Mouse (Mus musculus) forebrain, embryonic 13.5 days (tissue): ENCODE data around the gene Usp3. TPM values are rescaled to one million over a fixed set of nuclear protein-coding genes. Genes with fewer than 3 reads are reported as not detected.

Experiments
- ATAC-seq: fragments of 200-750 bp; cut with Nextera tagmentation; 2 replicates; pipeline ENCODE4 v1.8.0; 2017
- H3K27ac ChIP-seq: fragments of 300-500 bp; sonication (generic); 2 replicates; pipeline ENCODE4 v1.5.1; 2015; ENCODE audit warnings: inconsistent platforms, mild to moderate bottlenecking, moderate library complexity
- H3K27me3 ChIP-seq: fragments of 300-500 bp; sonication (generic); 2 replicates; pipeline ENCODE4 v1.6.1; 2015; ENCODE audit warnings: mild to moderate bottlenecking, inconsistent platforms
- H3K36me3 ChIP-seq: fragments of 300-500 bp; sonication (generic); 2 replicates; pipeline ENCODE4 v1.6.1; 2015; ENCODE audit warnings: mild to moderate bottlenecking, inconsistent platforms; ENCODE audit not compliant: poor library complexity, severe bottlenecking
- H3K4me1 ChIP-seq: fragments of 300-500 bp; sonication (generic); 2 replicates; pipeline ENCODE4 v1.6.1; 2015; ENCODE audit warnings: inconsistent platforms
- H3K4me2 ChIP-seq: fragments of 300-500 bp; sonication (generic); 2 replicates; pipeline ENCODE4 v1.6.1; 2015; ENCODE audit warnings: inconsistent platforms, mild to moderate bottlenecking, moderate library complexity
- H3K4me3 ChIP-seq: fragments of 300-500 bp; sonication (generic); 2 replicates; pipeline ENCODE4 v1.5.1; 2015; ENCODE audit warnings: mild to moderate bottlenecking, inconsistent platforms
- H3K9ac ChIP-seq: fragments of 300-500 bp; sonication (generic); 2 replicates; pipeline ENCODE4 v1.6.1; 2015; ENCODE audit warnings: mild to moderate bottlenecking, inconsistent platforms
- H3K9me3 ChIP-seq: fragments of 300-500 bp; sonication (generic); replicated peaks from 2 replicates; pipeline ENCODE4 v1.6.1; 2016; ENCODE audit warnings: inconsistent platforms
- WGBS: fragments of 180-500 bp; shearing (Covaris S2); methylation state at CpG from one replicate; pipeline ENCODE4 v1.1.7; 2015; 5-methylcytosine and 5-hydroxymethylcytosine counted together
- polyA plus RNA-seq: library from polyadenylated mRNA; unstranded; fragments of >200 nt; fragmentation: Nextera tagmentation; extraction: Ambion mirVana; gene quantifications from 2 replicates; pipeline ENCODE4 v1.2.1, GENCODE M21; 2015

The Usp3 gene
- polyA plus RNA-seq, 1 experiment from 2014 or later, result 127 TPM

DNA sequence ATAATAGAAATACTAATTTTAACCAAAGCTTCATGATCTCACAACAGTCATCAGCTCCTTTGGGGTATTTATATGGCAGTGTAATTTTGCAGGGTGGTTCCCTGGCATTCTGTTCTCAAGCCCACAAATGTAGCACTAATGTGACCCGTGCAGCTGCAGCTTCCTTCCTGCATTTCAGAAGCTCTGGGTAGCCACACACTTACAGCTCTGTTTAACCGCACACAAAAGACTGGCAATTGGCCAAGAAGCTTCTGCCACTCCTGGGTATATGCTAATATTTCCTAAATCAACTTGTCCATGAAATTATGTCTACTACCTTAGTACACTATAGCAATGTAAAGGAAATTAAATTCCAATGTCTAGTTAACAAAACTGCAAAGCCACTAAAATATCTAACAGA, 32.6 kb downstream of the Usp3 start:
- no peaks in the 10 kb centered on the region for H3K9me3 ChIP-seq
- peaks cover 3% of the 10 kb centered on the region; the same call in 1 of the 2 replicates for H3K36me3 ChIP-seq
- peak overlapping the region; percentile 74 for H3K27ac ChIP-seq
- ATAC-seq, result peak; percentile 76
- H3K4me3 ChIP-seq, result no peak overlapping the region
- H3K27me3 ChIP-seq, result no peaks in the 10 kb centered on the region
- peaks cover 16% of the 10 kb centered on the region for H3K4me1 ChIP-seq
- WGBS, result 11% methylated on average over 2 of the region's 2 CpGs
- no peak overlapping the region for H3K4me2 ChIP-seq
- no peak overlapping the region for H3K9ac ChIP-seq

DNA sequence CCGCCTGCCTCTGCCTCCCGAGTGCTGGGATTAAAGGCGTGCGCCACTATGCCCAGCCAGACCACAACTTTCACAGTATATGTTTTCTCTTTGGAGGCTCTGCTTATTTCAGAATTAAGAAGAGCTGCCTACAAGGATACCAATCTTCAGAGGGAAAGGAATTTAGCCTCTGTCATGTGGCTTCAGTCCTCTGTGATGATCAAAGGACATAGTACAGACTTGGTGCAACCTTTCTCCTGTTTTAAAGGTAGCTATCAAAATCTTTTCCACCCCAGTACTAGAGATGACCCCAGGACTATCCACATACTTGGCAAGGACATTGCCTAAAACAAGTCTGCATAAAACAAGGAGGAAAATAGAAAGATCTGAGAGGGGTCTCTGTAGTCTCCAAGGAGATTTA, 34.0 kb downstream of the Usp3 start:
- WGBS, result 100% methylated on average over 4 of the region's 4 CpGs
- ATAC-seq, result no peak
- Histone ChIP-seq H3K4me1 (peaks cover 16% of the 10 kb centered on the region), H3K27ac (no peak overlapping the region), H3K4me3 (no peak overlapping the region), H3K27me3 (no peaks in the 10 kb centered on the region), H3K4me2 (no peak overlapping the region), H3K36me3 (peaks cover 9% of the 10 kb centered on the region), H3K9ac (no peak overlapping the region), H3K9me3 (no peaks in the 10 kb centered on the region)

DNA sequence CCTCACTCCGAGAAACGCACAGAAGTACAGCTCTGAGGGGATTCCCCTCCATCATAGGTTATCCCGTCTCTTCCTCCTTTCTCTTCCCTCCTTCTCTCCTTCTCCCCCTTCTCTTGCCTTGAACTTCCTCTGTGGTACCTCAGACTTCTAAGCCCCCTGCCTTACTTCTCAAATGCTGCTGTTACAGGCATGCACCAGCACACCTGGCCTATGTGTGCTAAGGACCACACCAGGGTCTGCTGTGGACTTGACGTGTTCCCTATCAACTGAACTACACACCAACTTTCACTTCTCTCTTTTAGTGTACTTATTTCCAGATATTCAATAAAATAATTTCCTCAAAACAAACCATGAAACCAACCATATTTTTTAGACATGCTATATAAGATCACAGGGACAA, 50.2 kb downstream of the Usp3 start:
- no peak overlapping the region for H3K9ac ChIP-seq
- H3K9me3 ChIP-seq, result no peaks in the 10 kb centered on the region
- H3K4me1 ChIP-seq, result peaks cover 2% of the 10 kb centered on the region
- peaks cover 73% of the 10 kb centered on the region for H3K36me3 ChIP-seq
- no peak overlapping the region for H3K27ac ChIP-seq
- no peak overlapping the region for H3K4me3 ChIP-seq
- ATAC-seq, result no peak
- no peak overlapping the region for H3K4me2 ChIP-seq
- 84% methylated on average over 4 of the region's 4 CpGs for WGBS
- H3K27me3 ChIP-seq, result no peaks in the 10 kb centered on the region

GRCm38 (mm10) chr9:66521595-66521994, 71.3 kb downstream of the Usp3 start:
- H3K4me2 ChIP-seq, result no peak overlapping the region
- no peak for ATAC-seq
- no peak overlapping the region for H3K4me3 ChIP-seq
- no peak overlapping the region for H3K27ac ChIP-seq
- H3K27me3 ChIP-seq, result no peaks in the 10 kb centered on the region
- peaks cover 3% of the 10 kb centered on the region; the same call in 1 of the 2 replicates for H3K4me1 ChIP-seq
- H3K9me3 ChIP-seq, result no peaks in the 10 kb centered on the region
- WGBS, result 98% methylated on average over 3 of the region's 3 CpGs
- peaks cover 96% of the 10 kb centered on the region for H3K36me3 ChIP-seq
- H3K9ac ChIP-seq, result no peak overlapping the region

DNA sequence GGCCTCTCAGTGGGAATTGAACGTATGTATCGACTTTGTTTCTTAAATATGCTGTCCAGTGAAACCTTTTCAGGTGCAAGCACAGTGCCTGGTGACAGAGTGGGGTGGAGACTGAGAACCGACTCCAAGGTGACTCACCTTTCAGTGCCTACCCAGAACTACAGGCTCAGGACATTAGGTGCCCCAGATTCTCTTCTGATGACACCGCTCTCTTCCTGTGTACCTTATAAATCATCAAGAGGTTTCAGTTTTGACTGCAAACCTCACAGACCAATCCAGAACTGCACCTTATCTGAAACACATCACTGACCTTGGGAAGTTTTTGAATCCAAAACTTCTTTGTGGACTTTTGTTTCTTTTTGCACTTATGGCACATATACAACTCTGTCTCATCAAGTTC, 72.6 kb downstream of the Usp3 start:
- H3K4me1 ChIP-seq, result peaks cover 3% of the 10 kb centered on the region; the same call in 1 of the 2 replicates
- H3K27me3 ChIP-seq, result no peaks in the 10 kb centered on the region
- no peak overlapping the region for H3K4me3 ChIP-seq
- no peak overlapping the region for H3K27ac ChIP-seq
- ATAC-seq, result no peak
- H3K36me3 ChIP-seq, result peaks cover 94% of the 10 kb centered on the region
- H3K9ac ChIP-seq, result no peak overlapping the region
- H3K9me3 ChIP-seq, result no peaks in the 10 kb centered on the region
- WGBS, result 93% methylated on average over 4 of the region's 4 CpGs
- H3K4me2 ChIP-seq, result no peak overlapping the region

DNA sequence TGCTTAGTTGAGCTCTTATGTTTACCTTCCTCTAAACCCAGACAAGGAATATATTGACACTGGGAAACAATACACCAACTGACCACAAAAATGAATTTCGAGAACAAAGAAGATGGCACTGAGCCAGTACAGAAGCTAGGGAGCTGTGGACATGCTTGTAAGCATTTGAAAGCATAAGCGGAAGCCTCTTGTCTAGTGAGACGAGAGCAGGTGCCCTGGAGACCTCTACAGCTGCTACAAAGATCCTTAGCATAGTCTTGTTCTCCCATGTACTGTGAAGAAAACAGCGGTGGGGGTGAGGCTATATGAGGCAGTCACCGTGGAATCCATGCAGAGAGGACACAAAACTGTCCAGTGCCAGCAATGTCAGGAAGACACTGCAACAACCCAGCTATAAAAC, 74.0 kb downstream of the Usp3 start:
- WGBS, result 63% methylated on average over 5 of the region's 5 CpGs
- Histone ChIP-seq H3K4me2 (no peak overlapping the region), H3K4me3 (no peak overlapping the region), H3K36me3 (peaks cover 97% of the 10 kb centered on the region), H3K27ac (peak overlapping the region; percentile 42; the same call in 1 of the 2 replicates), H3K9me3 (no peaks in the 10 kb centered on the region), H3K9ac (no peak overlapping the region), H3K27me3 (no peaks in the 10 kb centered on the region), H3K4me1 (peaks cover 7% of the 10 kb centered on the region; the same call in 1 of the 2 replicates)
- no peak for ATAC-seq

- ATAC-seq, result no peak
- peaks cover 93% of the 10 kb centered on the region for H3K36me3 ChIP-seq
- no peaks in the 10 kb centered on the region for H3K9me3 ChIP-seq
- H3K4me3 ChIP-seq, result no peak overlapping the region
- H3K9ac ChIP-seq, result no peak overlapping the region
- H3K4me2 ChIP-seq, result no peak overlapping the region
- peaks cover 12% of the 10 kb centered on the region; the same call in 1 of the 2 replicates for H3K4me1 ChIP-seq
- no peaks in the 10 kb centered on the region for H3K27me3 ChIP-seq
- no peak overlapping the region for H3K27ac ChIP-seq
- WGBS, result 93% methylated on average over 5 of the region's 5 CpGs
These were observed 74.7 kb downstream of the Usp3 start for GRCm38 (mm10) chr9:66518251-66518650.

DNA sequence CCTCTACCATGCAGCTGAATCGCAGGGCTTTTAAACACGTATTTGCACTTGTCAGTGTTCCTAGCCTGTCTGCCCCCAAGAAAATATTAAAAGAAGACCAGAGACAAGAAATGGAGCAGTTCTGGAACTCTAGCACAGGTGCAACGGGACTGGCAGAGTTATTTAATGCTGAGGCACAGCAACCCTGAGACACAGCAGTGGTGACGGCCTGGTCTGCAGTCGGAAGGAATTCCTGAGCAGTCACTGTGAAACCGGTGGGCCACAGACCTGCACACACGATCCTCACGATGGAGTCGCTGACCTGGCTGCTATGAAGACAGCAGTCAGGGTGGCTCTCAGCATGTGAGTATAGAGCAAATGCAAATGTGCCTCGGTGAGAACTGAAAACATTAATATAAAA, 75.2 kb downstream of the Usp3 start:
- Histone ChIP-seq H3K4me1 (peaks cover 17% of the 10 kb centered on the region; the same call in 1 of the 2 replicates), H3K9ac (no peak overlapping the region), H3K9me3 (no peaks in the 10 kb centered on the region), H3K4me3 (no peak overlapping the region), H3K27ac (no peak overlapping the region), H3K36me3 (peaks cover 87% of the 10 kb centered on the region), H3K27me3 (no peaks in the 10 kb centered on the region), H3K4me2 (no peak overlapping the region)
- ATAC-seq, result no peak
- WGBS, result 92% methylated on average over 10 of the region's 10 CpGs

DNA sequence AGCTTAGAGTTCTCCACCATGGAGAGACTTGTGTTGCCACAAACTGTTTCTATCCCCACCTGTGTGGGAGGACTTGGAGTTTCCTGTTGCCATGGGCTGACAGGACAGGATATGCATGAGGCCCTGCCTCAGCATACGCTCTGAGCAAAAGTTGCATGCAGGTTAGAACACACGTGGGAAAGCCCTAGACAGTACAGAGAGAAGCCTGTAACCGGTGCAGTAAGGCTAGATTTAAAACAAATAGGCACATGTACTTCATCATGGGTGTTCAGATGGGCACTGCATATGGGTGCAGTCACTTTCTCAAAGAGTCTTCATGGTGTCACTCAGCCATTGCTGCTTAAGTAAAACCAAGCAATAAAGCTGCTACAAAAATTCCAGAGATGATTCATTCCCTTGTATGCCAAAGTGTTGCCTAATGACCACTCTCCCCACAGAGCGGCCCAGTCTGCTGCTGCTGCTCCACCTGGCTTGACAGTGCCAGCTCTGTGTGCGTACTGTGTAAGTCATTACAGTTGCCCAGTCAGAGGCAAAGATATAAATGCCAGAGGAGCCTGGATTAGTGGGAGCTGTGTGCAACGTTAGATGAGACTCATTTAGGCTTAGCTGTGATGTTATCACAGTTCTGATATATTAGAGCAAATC, 76.5 kb downstream of the Usp3 start:
- Histone ChIP-seq H3K9me3 (no peaks in the 10 kb centered on the region), H3K4me3 (no peak overlapping the region), H3K4me1 (peaks cover 20% of the 10 kb centered on the region; the same call in 1 of the 2 replicates), H3K9ac (no peak overlapping the region), H3K4me2 (no peak overlapping the region), H3K27ac (no peak overlapping the region), H3K27me3 (no peaks in the 10 kb centered on the region), H3K36me3 (peaks cover 76% of the 10 kb centered on the region)
- no peak for ATAC-seq
- whole genome bisulfite sequencing, result 91% methylated on average over 6 of the region's 6 CpGs

GRCm38 (mm10) chr9:66515680-66516210, 77.2 kb downstream of the Usp3 start:
- Histone ChIP-seq H3K4me3 (no peak overlapping the region), H3K9me3 (no peaks in the 10 kb centered on the region), H3K27ac (no peak overlapping the region), H3K36me3 (peaks cover 69% of the 10 kb centered on the region), H3K4me2 (no peak overlapping the region), H3K4me1 (peaks cover 25% of the 10 kb centered on the region), H3K27me3 (no peaks in the 10 kb centered on the region), H3K9ac (no peak overlapping the region)
- no peak for ATAC-seq
- 92% methylated on average over 10 of the region's 10 CpGs for WGBS

GRCm38 (mm10) chr9:66515115-66515514, 77.8 kb downstream of the Usp3 start:
- Histone ChIP-seq H3K9ac (no peak overlapping the region), H3K27me3 (no peaks in the 10 kb centered on the region), H3K4me3 (no peak overlapping the region), H3K4me1 (peaks cover 31% of the 10 kb centered on the region), H3K4me2 (no peak overlapping the region), H3K36me3 (peaks cover 62% of the 10 kb centered on the region), H3K9me3 (no peaks in the 10 kb centered on the region), H3K27ac (no peak overlapping the region)
- no peak for ATAC-seq
- WGBS, result 88% methylated on average over 2 of the region's 2 CpGs

DNA sequence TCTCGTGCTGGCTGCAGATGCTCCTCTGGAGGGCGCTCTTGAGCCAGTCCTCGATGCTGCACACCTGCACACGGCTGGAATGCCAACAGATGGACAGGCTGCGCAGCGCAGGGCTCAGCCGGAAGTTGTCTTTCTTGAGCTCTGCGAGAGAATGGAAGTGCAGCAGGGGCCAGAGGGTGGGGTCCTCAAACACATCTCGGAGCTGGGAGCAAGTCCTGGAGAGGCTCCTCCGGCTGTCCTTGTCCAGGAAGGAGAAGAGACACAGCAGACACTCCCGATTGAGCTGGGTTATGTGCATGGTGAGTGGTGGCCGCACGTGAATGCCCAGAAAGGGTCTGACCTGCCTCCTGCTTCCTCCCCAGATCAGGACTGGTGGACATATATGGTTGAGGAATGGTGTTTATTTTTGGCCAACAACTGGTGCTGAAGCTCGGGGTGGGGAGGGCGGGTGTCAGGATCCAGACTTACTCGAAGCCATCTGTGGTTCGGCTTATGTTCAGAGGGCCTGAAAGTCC, 78.6 kb downstream of the Usp3 start, which contains the start of gene Fbxl22:
Fbxl22 (minus strand) TSS at position 338 of the 515 bp plus-strand sequence.
- ATAC-seq, result no peak
- H3K4me2 ChIP-seq, result no peak within 1 kb of the TSS
- no peaks in the 10 kb centered on the region for H3K9me3 ChIP-seq
- no peak within 1 kb of the TSS for H3K9ac ChIP-seq
- H3K4me3 ChIP-seq, result no peak within 1 kb of the TSS
- H3K36me3 ChIP-seq, result peaks cover 61% of the 10 kb centered on the region
- no peaks in the 10 kb centered on the region for H3K27me3 ChIP-seq
- peak within 1 kb of the TSS; percentile 97; the same call in 1 of the 2 replicates for H3K27ac ChIP-seq
- WGBS, result 74% methylated on average over 17 of the region's 17 CpGs
- peaks cover 38% of the 10 kb centered on the region for H3K4me1 ChIP-seq
